Mouse (Mus musculus) lung, postnatal 0 days (tissue): ENCODE data around the gene Dysf.

Experiments
- CTCF ChIP-seq: IDR thresholded peaks from 2 replicates; pipeline ENCODE4 v1.5.1; 2016; ENCODE audit warnings: antibody characterized with exemption, mild to moderate bottlenecking
- EP300 ChIP-seq: IDR thresholded peaks from 2 replicates; pipeline ENCODE4 v1.6.1; 2016; ENCODE audit warnings: antibody characterized with exemption, mild to moderate bottlenecking, control low read depth

GRCm38 (mm10) chr6:84197811-84198213 is 189.4 kb downstream of the Dysf start:
- TF ChIP-seq CTCF (no peak), EP300 (no peak)
